Mouse (Mus musculus) right cerebral cortex, postnatal 4 days (tissue): ENCODE data around the gene AC134908.4.
"Not testable (repeated sequence)": the region's sequence is repeated elsewhere in the genome, so short reads cannot be mapped to it uniquely, and the experiment has no call there.

Source experiments
- DNase-seq: peaks from one replicate; pipeline ENCODE4 v3.0.0-alpha.2; 2022

The AC134908.4 gene

DNA sequence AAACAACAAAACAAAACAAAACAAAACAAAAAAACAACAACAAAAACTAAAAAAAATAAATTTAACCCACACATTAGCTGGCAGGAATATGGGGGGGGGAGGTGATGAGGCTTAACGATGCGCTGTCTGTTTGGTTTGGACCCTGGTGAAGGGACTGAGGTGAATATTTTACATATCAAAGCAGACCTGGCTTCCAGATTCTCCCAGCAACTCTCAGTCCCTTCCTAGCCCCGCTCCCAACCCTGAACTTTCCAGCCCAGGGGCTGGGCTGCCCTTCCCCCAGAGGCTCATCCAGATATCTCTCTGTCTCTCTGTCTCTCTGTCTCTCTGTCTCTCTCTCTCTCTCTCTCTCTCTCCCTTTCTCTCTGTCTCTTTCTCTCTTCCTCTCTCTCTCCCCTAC, 32.9 kb downstream of the AC134908.4 start:
- DNase-seq = no peak

DNA sequence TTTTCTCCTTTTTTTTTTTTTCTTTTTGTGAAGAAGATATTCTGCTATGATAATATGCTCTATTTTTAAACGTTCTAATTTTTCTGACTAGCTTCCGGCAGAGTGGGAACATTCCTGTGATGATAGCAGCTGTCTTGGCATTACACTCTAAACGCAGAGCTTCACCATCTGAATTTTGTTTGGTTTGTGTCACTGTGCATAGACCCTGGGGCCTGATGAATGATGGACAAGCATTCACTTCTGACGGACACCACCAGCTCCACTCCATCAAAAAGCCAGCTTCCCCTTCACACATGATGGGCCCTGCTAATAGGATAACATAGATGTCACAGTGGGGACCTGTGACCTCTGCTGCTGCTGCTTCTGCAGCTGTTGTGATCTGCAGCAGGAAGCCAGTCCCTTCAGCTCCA, 33.9 kb downstream of the AC134908.4 start:
- no peak for DNase-seq

DNA sequence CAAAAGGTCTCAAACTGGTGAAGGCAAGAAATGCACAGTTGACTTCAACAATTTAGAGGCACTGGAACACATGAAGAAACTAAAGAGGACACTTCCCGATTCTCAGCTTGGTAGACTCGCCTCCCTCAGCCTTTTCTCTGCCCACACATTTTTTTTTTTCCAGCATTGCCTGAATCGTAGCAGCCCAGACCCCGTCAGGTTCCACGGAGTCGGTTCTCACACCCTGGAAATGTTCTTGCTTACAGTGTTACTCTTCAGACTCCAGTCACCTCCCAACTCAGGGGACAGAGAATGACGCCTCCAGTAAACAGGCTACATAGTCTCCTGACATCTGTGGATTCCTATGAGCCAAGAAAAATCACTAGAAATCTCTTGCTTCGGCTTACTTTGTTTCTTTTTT, 35.3 kb downstream of the AC134908.4 start:
- no peak for DNase-seq

DNA sequence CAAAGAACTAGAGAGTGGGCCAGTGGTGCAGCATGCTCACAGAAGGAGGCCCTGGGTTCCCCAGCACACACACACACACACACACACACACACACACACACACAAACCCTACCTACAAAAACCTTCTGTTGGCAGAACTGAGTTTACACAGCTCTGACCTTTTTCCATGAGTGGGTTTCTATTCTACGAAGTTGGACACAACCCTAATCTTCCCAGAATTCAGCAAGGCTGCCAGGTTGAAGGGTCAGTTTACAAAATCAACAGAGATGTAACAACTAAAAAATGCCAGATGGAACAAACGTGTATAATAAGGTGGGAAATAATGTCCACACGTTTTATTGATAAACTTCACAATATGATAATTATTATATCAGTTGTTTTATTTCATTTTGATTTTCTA, 37.8 kb downstream of the AC134908.4 start:
- no peak for DNase-seq

DNA sequence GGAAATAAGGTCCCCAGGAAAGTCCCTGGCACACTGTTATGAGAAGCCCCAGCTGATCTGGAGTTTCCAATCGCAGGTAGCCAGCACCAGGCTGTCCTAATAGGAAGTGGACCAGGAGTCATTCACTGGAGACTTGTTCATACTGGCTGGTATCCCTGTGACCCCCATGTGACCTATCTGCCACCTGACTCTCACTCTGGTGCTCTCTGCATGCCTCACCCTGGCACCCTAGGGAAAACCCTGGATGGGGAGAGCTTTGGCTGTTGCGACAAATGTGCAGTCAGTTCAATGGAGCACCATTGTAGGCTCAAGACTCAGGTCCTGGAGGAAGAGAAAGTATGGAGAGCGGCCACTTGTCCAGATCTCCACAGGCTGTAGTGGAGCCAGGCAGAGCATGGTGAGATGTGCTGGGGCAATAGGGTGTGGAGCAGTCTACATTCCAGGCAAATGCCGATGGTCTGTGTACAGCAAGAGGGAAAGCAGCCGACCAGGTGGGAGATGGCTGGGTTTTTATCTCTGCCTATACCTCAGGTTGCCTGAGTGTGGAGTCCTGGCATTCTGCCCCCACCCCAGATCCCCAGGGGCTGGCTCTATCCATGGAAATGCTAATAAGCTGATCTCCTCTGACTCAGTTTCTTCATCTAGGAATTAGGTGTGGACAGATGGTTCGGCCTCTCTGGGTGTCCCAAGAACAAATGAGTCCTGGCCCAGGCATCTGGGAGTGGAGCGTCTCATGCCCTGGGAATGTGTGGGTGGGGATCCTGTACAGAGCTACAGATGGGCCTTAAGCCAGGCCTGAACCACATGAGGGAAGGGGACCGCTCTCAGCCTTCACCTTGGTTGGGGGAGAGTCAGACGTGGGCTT, 38.8 kb downstream of the AC134908.4 start:
- no peak for DNase-seq

DNA sequence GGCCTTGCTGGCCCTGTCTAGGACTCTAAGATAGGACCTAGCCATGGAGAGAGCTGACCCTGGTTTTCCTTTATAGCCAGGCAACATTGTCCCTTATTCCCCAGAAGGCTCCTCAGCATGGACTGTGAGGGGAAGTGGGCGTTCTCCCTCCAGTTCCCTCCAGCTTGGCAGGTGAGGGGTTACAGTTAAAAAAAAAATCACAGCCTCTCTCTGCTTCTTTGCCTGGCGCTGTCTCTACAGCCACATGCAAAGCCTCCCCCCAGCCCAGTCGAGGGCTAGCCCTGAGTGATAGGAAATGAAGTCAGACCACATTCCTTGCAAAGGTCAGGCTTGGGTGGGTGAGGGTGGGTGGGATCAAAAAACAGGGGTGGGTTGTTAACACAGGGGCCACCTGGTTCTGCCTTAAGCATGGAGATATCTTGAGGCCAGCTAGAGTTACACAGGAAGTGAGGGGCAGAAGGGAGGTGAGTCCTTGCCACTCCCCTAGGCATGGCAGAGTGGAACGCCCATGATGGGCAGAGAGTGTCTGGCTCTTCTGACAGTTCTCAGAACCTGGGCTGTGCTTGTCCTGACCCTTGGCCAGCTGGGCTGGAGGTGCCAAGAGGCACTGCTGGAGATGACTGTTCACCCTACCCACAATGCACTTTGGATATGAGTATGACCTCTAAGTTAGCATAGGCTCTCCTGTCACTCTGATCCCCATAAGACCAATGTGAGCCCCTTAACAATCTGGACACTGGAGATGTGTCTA, 39.7 kb downstream of the AC134908.4 start:
- no peak for DNase-seq

DNA sequence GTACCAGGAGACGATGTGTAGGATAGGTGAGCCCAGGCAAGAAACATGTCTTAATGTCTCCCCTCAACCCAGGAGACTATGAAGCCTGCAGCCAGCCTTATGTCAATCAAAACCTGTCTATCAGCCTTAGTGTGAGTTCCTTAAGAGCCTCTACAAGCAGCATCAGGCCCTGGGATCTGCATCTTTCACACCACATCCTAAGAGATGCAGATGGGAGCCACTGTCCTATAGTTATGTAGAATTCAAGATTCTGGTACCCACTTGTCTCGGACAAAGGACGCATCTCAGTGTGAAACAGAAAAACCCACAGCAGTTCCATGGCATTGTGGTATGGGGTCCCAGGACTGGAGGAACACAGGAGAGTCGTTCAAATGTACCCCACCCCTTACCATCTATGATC, 40.4 kb downstream of the AC134908.4 start:
- no peak for DNase-seq

DNA sequence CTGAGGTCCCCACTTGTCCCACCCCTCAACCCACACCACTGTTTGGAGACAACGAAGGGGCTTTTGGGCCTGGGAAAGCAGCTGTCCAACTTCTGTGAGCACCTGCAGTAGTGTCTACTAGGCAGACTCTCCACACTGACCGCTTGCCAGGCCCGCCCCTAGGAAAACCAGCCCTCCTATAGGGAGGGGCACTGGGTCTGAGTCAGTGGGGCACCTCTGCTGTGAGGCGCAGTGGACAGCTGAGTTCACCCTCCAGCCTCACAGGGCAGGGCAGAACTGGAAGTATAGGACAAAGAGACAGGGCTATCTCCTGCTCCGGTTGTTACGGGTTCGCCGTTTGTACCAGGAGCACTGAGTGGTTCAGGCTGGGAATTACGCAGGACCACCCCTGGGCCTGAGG, 41.2 kb downstream of the AC134908.4 start, which contains the start of gene Msln:
TSS of gene Msln (minus strand) at position 138 of the 400 bp plus-strand sequence.
- DNase-seq = no peak

DNA sequence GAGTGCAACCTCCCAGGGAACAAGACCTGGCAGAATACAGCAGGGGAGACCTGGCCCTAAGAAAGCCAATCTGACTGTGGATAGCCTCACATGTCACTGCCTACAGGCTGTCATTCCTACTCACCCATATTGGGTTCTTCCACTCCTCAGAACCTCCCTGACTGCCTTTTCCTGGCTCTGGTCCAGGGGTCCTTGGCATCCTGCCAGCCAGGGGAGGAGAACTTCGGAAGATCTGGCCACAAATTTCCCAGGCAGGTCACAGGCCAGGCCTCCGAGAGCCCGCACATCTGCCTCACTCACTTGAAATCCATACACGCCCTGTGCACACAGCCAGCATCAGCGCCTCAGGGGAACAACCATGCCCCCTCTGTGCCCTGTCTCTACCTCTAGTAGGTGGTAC, 44.0 kb downstream of the AC134908.4 start:
- DNase-seq = peak; percentile 66

DNA sequence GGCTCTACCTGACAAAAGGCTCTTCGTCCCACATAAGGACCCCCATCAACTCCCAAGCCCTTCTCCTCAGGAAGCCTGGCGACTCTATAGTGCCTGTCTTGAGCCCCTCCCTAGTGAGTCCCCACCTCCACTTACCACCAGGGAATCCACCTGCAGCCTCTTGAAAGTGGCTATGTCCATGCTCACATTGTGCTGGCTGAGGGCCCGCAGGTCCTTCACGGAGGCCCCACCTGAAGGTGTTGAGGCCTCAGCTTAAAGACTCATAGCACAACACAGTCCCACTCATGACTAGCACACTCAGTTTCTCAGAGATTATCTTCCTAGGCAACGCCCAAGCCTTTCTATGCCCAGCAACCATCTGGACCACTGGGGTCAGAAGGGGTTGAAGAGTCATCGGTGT, 46.1 kb downstream of the AC134908.4 start:
- no peak for DNase-seq

DNA sequence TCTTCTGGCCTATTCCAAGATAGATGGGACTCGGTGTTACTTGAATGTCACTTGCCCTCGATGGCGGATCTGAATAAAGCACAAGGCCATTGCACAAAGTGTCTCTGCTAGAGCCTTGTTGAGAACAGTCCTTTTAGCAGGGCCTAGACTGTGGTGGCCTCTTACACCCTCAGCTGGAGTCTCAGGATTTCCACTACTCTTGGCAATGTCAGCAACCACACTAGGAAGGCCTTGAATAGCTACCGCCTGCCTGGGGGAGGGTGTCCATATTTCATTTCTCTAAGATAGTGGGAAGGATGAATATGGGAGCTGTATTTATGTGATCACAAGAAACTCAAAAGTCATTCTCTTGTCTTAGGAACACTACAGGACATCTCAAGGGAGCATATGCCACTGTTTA, 47.2 kb downstream of the AC134908.4 start:
- no peak for DNase-seq

DNA sequence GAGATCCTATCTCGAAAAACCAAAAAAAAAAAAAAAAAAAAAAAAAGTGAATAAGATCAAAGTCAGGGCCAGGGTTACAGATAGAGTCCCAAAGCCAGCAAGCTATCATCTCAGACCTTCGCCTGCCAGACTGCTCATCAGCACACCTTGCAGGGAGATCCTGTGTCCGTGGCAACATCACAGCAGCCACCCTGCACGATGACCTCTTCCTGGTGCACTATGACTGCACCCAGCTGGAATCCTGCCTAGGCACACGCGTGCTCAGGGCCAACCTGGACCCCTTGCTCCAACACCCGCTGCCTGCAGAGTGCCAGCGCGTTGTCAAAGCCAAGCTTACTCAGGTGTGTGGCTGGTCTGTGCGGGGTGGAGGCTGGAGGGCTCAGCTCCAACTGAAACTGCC, 51.1 kb downstream of the AC134908.4 start:
- no peak for DNase-seq

DNA sequence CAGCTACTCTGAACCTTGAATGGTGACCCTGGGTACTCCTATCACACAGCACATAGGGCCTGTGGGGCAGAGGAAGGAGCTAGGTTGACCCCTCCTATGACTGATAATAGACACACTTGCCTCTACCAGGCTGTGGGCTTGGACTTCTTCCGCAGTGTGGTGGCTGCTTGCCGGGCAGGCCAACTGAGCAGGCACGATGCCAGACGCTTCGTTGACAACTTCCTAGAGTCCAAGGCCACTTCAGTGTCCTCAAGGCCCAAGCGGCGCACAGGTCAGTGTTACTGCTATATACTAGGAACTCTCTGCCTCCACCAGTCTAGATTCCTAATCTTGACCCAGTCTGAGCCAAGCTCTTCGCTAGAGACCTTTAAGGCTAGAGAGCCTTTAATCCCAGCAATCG, 51.6 kb downstream of the AC134908.4 start:
- DNase-seq = no peak

DNA sequence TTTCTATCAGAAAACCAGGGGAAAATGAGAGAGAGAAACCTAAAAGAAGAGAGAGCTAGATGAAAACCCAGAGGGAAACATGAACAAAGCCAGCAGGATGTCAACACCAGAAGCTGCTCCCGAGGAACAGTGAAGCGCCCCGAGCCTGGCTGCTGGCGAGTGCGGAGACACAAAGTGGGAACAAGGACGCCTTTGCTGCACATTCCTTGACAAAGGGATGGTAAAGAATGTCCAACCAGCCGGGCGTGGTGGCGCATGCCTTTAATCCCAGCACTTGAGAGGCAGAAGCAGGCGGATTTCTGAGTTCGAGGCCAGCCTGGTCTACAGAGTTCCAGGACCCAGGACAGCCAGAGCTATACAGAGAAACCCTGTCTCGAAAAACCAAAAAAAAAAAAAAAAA, 54.0 kb downstream of the AC134908.4 start:
- not testable (repeated sequence) for DNase-seq
